Mouse (Mus musculus) bone marrow macrophage, adult 2 months (primary cell): Measurements from ENCODE around the gene 4931428F04Rik. TPM values are rescaled to one million over a fixed set of nuclear protein-coding genes. Genes with fewer than 3 reads are reported as not detected.

ENCODE experiments used
- H3K27ac ChIP-seq: 2 replicates; pipeline ENCODE4 v1.5.1; 2012; ENCODE audit warnings: low read depth, low read length; ENCODE audit not compliant: insufficient read depth
- H3K4me1 ChIP-seq: 2 replicates; pipeline ENCODE4 v1.6.1; 2012; ENCODE audit warnings: low read length; ENCODE audit not compliant: control insufficient read depth, insufficient read depth
- H3K4me3 ChIP-seq: 2 replicates; pipeline ENCODE4 v1.5.1; 2012; ENCODE audit warnings: mild to moderate bottlenecking, low read length, moderate library complexity; ENCODE audit not compliant: insufficient read depth
- CTCF ChIP-seq: IDR thresholded peaks from 2 replicates; pipeline ENCODE4 v1.5.1; 2012; ENCODE audit warnings: low read depth, mild to moderate bottlenecking, low read length, moderate library complexity
- POLR2A ChIP-seq: IDR thresholded peaks from 2 replicates; pipeline ENCODE4 v1.6.1; 2012; ENCODE audit warnings: mild to moderate bottlenecking, low read depth, low read length, borderline replicate concordance
- polyA plus RNA-seq: library from polyadenylated mRNA; stranded (reverse); fragments of >200 nt; gene quantifications from 2 replicates; pipeline ENCODE4 v1.2.4, GENCODE M21; 2012; ENCODE audit not compliant: missing spikeins, insufficient read depth, insufficient read length

Gene 4931428F04Rik
- polyA plus RNA-seq, 1 experiment = 0.67 TPM

- Histone ChIP-seq H3K4me3 (peak overlapping the region; percentile 70), H3K27ac (peak overlapping the region; percentile 53), H3K4me1 (peaks cover 10% of the 10 kb centered on the region; the same call in 1 of the 2 replicates)
- TF ChIP-seq CTCF (no peak), POLR2A (no peak)
These were observed 519 bp downstream of the 4931428F04Rik start for GRCm38 (mm10) chr8:105288958-105289732.

- TF ChIP-seq POLR2A (no peak), CTCF (no peak)
- Histone ChIP-seq H3K4me1 (peaks cover 10% of the 10 kb centered on the region; the same call in 1 of the 2 replicates), H3K27ac (no peak overlapping the region), H3K4me3 (no peak overlapping the region)
These were observed 1.4 kb downstream of the 4931428F04Rik start for GRCm38 (mm10) chr8:105288231-105288630.

DNA sequence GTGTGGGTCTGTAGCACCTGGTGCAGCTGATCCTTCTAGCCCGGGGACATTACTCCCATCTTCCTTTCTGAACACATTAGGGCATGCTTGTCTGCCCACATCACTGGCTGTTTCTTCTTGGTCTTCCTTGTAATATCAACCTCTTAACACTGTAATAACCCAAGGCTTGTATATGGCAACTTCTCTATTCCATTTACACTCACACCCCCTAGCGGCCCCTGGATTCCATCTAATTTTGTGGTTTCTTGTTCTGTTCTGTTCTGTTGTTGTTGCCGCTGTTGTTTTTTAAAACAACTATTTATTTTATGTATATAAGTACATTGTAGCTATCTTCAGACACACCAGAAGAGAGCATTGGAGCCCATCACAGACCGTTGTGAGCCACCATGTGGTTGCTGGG is 2.8 kb downstream of the 4931428F04Rik start:
- no peak for TF ChIP-seq CTCF
- TF ChIP-seq POLR2A = no peak
- Histone ChIP-seq H3K4me3 (no peak overlapping the region), H3K4me1 (peaks cover 10% of the 10 kb centered on the region; the same call in 1 of the 2 replicates), H3K27ac (no peak overlapping the region)

DNA sequence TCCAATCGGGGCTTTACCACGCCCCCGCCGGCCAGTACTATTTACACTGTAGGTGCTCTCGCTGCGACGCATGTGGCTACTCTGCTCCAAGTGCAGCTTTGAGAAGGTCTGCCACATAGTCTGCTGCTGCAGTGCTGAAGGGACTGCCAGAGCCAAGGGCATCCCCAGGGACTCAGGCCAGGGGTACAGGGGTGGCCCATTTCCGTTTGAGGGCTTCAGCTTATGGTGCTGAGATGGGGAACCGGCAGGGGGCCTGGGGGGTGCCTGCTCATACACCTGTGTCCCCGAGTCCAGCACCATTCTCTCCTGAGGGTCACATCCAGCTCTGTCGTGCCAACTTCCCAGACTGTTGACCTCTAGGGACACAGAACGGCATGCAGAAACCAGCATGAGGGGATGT is 4.2 kb downstream of the 4931428F04Rik start:
- Histone ChIP-seq H3K4me3 (no peak overlapping the region), H3K4me1 (peaks cover 9% of the 10 kb centered on the region; the same call in 1 of the 2 replicates), H3K27ac (no peak overlapping the region)
- TF ChIP-seq CTCF (no peak), POLR2A (no peak)

DNA sequence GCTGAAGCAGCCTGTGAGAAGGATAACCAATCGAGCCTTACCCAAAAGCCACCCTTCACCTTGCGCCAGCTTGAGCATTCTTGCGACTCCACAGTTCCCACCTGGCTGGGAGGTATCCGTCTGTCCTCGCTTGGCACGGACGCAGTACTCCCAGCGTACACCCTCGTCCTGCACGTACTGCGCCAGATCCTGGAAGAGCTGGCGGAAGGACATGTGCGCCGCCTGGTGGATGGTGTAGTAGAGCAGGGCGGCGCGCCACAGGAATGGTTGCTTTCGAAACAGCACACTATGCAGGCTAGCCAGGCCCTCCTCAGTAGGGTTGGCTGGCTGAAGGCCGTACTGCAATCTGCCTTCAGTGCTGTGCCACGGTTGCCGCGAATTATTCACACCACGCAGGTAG is 6.6 kb downstream of the 4931428F04Rik start:
- Histone ChIP-seq H3K4me3 (no peak overlapping the region), H3K4me1 (peaks cover 3% of the 10 kb centered on the region; the same call in 1 of the 2 replicates), H3K27ac (no peak overlapping the region)
- TF ChIP-seq CTCF (no peak; the same call in 1 of the 2 replicates), POLR2A (no peak)

DNA sequence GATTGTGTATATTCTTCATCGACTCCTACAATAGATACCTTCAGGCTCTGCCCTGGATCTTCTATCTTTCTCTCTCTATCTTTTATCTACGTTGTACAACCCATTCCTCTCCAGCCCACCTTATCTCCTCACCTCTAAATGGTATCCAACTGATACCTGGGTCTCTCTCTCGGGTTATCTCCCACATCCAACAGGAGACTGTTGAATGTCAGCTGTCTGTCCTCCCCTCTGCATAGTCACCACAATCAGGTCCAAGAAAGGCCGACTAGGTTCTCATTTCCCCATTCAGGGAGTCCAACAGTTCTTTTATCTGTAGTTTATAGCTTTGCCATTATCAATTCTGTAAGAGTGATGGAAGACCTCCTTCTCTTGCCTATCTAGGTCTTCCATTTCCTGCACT is 7.4 kb downstream of the 4931428F04Rik start:
- Histone ChIP-seq H3K4me3 (no peak overlapping the region), H3K27ac (no peak overlapping the region), H3K4me1 (peaks cover 3% of the 10 kb centered on the region; the same call in 1 of the 2 replicates)
- TF ChIP-seq POLR2A (no peak), CTCF (no peak)

DNA sequence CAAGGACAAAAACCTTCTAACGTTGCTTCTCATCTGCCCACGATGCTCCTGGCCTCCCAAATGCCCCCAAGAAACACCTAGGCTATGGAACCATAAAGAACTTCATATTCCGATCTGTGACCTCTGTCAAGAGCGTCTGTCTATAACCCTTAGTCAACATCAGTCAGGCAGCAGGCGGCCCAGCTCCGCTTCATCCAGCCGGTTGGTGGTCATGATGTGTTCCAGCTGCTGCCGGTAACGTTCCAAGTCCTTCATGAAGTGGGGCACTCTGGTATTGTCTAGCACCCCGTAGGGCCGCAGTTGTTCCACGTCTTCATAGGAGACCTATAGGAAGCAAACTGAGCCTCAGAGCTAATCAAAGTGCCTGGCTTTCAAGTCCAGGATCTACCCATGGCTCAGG is 7.8 kb downstream of the 4931428F04Rik start:
- Histone ChIP-seq H3K4me1 (peaks cover 3% of the 10 kb centered on the region; the same call in 1 of the 2 replicates), H3K27ac (no peak overlapping the region), H3K4me3 (no peak overlapping the region)
- no peak for TF ChIP-seq POLR2A

- H3K4me3 ChIP-seq = no peak overlapping the region
- TF ChIP-seq CTCF (no peak), POLR2A (no peak)
- H3K4me1 ChIP-seq = peaks cover 3% of the 10 kb centered on the region; the same call in 1 of the 2 replicates
- H3K27ac ChIP-seq = no peak overlapping the region
These were observed 9.1 kb downstream of the 4931428F04Rik start for GRCm38 (mm10) chr8:105280567-105280966.

- no peak for TF ChIP-seq POLR2A
- no peak for TF ChIP-seq CTCF
- peak overlapping the region; percentile 27 for H3K4me3 ChIP-seq
These were observed 10.7 kb downstream of the 4931428F04Rik start for GRCm38 (mm10) chr8:105278911-105279334.

DNA sequence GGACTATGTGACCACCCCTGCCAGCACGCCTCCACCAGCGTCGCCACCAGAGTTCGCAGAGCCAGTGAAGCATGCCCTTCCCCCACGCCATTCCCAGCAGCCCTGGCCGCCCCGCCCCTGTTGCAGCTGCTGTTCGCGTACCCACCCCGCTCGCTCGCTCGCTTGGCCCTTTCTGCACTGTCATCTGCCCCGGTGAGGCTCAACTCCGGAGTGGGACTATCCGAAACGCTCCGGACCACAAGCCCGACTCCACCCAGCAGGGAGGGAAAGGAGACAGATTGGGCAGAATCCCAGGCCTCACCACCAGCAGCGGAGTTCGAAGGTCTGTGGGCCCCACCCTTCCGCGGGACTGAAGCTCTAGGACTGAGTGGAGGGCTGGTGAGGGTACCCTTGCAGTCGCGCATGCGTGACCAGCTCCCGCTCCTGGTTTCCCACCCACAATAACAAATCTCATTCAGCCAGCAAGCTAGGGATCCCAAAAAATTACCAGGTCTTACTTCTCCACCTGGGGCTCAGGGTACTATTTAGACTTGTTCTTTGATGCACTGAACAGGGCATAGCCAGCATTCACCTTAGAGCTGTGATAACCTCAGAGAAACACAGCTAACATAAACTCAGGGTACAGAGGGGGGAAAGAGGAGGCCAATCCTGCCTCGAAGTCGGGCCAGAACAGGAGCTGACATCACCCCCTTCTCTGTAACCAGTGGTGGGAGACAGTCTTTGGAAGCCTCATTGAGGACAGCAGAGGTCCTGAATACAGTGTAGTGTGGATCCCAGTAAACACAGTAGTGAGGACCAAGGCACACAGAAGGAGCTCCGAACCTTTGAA is 13.2 kb downstream of the 4931428F04Rik start:
- H3K4me3 ChIP-seq = peak overlapping the region; percentile 50
- H3K4me1 ChIP-seq = peaks cover 3% of the 10 kb centered on the region; the same call in 1 of the 2 replicates
- TF ChIP-seq CTCF (no peak), POLR2A (no peak)
- H3K27ac ChIP-seq = no peak overlapping the region

More at GRCm38 (mm10) chr8:105278911-105279334, 10.7 kb downstream of the 4931428F04Rik start:
- Histone ChIP-seq H3K4me1 (peaks cover 3% of the 10 kb centered on the region; the same call in 1 of the 2 replicates), H3K27ac (no peak overlapping the region)
